Mouse (Mus musculus): ENCODE results near the gene Rpusd2.
"Not testable (repeated sequence)": the region's sequence is repeated elsewhere in the genome, so short reads cannot be mapped to it uniquely, and the experiment has no call there.

Gene Rpusd2

GRCm38 (mm10) chr2:119034656-119035396, at the start of gene Rpusd2:
Gene Rpusd2 (plus strand): TSS chr2:119034790.
- peak; percentile 94 to 95 for DNase-seq

GRCm38 (mm10) chr2:118995490-118995889, 39.1 kb upstream of the Rpusd2 start:
- DNase-seq = no peak

GRCm38 (mm10) chr2:118995919-118996797, 38.4 kb upstream of the Rpusd2 start:
- DNase-seq = no peak

GRCm38 (mm10) chr2:118996798-118997105, 37.8 kb upstream of the Rpusd2 start:
- DNase-seq = no peak

GRCm38 (mm10) chr2:118998115-118998866, 36.3 kb upstream of the Rpusd2 start:
- DNase-seq = no peak

GRCm38 (mm10) chr2:118999025-118999639, 35.5 kb upstream of the Rpusd2 start:
- DNase-seq = no peak

GRCm38 (mm10) chr2:119006886-119007285, 27.7 kb upstream of the Rpusd2 start:
- no peak for DNase-seq

GRCm38 (mm10) chr2:119009376-119009775, 25.2 kb upstream of the Rpusd2 start:
- DNase-seq = no peak

- peak; percentile 46 to 52 for DNase-seq
Observed at GRCm38 (mm10) chr2:119014989-119015388, 19.6 kb upstream of the Rpusd2 start.

- peak; percentile 22 to 25 for DNase-seq
Observed at GRCm38 (mm10) chr2:119015604-119016180, 18.9 kb upstream of the Rpusd2 start.

GRCm38 (mm10) chr2:119016312-119016711, 18.3 kb upstream of the Rpusd2 start:
- DNase-seq = not testable (repeated sequence)

GRCm38 (mm10) chr2:119017647-119018046, 16.9 kb upstream of the Rpusd2 start:
- DNase-seq = no peak

GRCm38 (mm10) chr2:119018391-119019122, 16.0 kb upstream of the Rpusd2 start:
- DNase-seq = no peak

- DNase-seq = no peak
Observed at GRCm38 (mm10) chr2:119019131-119019530, 15.5 kb upstream of the Rpusd2 start.

GRCm38 (mm10) chr2:119019538-119019937, 15.1 kb upstream of the Rpusd2 start:
- DNase-seq = no peak

- DNase-seq = no peak
Observed at GRCm38 (mm10) chr2:119023154-119023660, 11.4 kb upstream of the Rpusd2 start.

GRCm38 (mm10) chr2:119024536-119025238, 9.9 kb upstream of the Rpusd2 start:
- DNase-seq = no peak

- no peak for DNase-seq
Observed at GRCm38 (mm10) chr2:119025239-119025616, 9.4 kb upstream of the Rpusd2 start.

- no peak for DNase-seq
Observed at GRCm38 (mm10) chr2:119026951-119027350, 7.6 kb upstream of the Rpusd2 start.

GRCm38 (mm10) chr2:119028941-119029551, 5.5 kb upstream of the Rpusd2 start, which contains the start of gene Ccdc32:
Gene Ccdc32 (minus strand): TSS chr2:119029393.
- DNase-seq = peak; percentile 98
